Mouse (Mus musculus) embryonic facial prominence, embryonic 10.5 days (tissue): Measurements from ENCODE around the gene Ino80e. TPM values are rescaled to one million over a fixed set of nuclear protein-coding genes. Genes with fewer than 3 reads are reported as not detected.
A peak's percentile ranks its signal among the peaks of the same experiment; 100 is the strongest.

Experiments used
- DNase-seq: peaks from one replicate; pipeline ENCODE4 v3.0.0-alpha.2; 2017; ENCODE audit warnings: low spot score
- H3K27ac ChIP-seq: fragments of 300-500 bp; sonication (generic); replicated peaks from 2 replicates; pipeline ENCODE4 v1.5.1; 2016; ENCODE audit warnings: mild to moderate bottlenecking
- H3K27me3 ChIP-seq: fragments of 300-500 bp; sonication (generic); replicated peaks from 2 replicates; pipeline ENCODE4 v1.6.1; 2016; ENCODE audit warnings: low read depth, mild to moderate bottlenecking; ENCODE audit not compliant: poor library complexity, severe bottlenecking
- H3K36me3 ChIP-seq: fragments of 300-500 bp; sonication (generic); replicated peaks from 2 replicates; pipeline ENCODE4 v1.6.1; 2016; ENCODE audit warnings: mild to moderate bottlenecking, moderate library complexity
- H3K4me1 ChIP-seq: fragments of 300-500 bp; sonication (generic); 2 replicates; pipeline ENCODE4 v1.6.1; 2016
- H3K4me3 ChIP-seq: fragments of 300-500 bp; sonication (generic); 2 replicates; pipeline ENCODE4 v1.5.1; 2016; ENCODE audit warnings: mild to moderate bottlenecking, moderate library complexity
- H3K9me3 ChIP-seq: fragments of 300-500 bp; sonication (generic); 2 replicates; pipeline ENCODE4 v1.6.1; 2016; ENCODE audit warnings: mild to moderate bottlenecking
- WGBS: fragments of 180-500 bp; shearing (Covaris S2); methylation state at CpG from one replicate; pipeline ENCODE4 v1.1.7; 2016; 5-methylcytosine and 5-hydroxymethylcytosine counted together
- polyA plus RNA-seq: library from polyadenylated mRNA; unstranded; fragments of >200 nt; fragmentation: Nextera tagmentation; extraction: Ambion mirVana; gene quantifications from 2 replicates; pipeline ENCODE4 v1.2.1, GENCODE M21; 2016

Ino80e gene
- polyA plus RNA-seq, 1 experiment from 2014 or later: 114 TPM

DNA sequence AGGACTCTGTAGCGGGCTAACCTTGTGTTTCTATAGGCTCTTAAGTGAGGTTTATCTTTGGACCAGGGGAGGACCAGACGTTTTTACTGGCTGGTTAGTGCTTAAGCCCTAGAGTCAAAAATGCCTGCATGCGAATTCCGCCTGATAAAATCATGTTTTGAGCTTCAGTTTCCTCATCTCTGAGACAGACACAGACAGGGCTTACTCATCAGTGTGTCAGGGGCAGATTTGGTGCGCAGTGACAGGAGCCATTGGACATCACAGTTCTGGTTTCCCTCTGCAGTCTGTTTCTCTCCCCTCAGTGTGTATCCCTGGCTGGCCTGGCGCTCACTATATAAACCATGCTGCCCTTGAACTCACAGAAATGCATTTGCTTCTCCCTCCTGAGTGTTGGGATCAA, 59.0 kb downstream of the Ino80e start:
- H3K4me3 ChIP-seq: no peak overlapping the region
- DNase-seq: no peak
- no peak overlapping the region for H3K27ac ChIP-seq
- H3K4me1 ChIP-seq: peaks cover 31% of the 10 kb centered on the region
- H3K27me3 ChIP-seq: no peaks in the 10 kb centered on the region
- H3K36me3 ChIP-seq: peaks cover 68% of the 10 kb centered on the region
- 89% methylated on average over 6 of the region's 6 CpGs for WGBS
- H3K9me3 ChIP-seq: no peaks in the 10 kb centered on the region

DNA sequence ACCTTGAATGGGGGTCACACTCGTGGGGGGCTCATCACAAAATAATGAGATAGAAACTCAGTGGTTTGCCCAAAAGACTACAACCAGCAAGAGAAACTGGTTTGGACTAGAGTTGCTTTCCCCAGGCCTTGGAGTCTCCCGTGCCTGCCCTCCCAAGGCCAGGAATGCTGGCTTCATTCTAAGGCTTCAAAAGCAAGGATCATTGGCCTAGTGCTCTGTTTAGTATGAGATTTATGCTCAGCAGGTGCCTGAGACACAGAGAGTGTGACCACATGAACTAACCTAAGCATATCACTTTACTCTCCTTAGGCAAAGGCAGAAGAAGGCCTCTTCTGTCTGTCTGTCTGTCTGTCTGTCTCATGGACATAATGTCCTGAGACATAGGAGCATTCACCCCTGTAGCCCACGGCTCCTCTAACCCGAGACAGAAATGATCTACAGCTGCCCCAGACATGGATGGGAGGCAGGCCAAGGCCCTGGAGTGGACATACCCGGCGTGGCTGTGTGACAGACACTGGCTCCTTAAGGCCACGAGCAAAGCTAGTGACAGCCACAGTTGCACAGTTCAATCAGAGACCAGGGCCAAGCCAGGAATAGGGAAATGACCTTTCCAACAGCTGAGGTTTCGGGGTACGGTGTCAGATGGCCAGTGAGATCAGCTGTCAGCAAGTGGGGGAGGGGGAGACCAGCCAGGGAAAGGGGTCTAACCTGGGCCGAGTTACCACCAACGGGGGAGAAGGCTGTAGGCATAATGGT, 59.9 kb downstream of the Ino80e start:
- Histone ChIP-seq H3K27me3 (no peaks in the 10 kb centered on the region), H3K4me3 (no peak overlapping the region), H3K9me3 (no peaks in the 10 kb centered on the region), H3K36me3 (peaks cover 70% of the 10 kb centered on the region), H3K4me1 (peaks cover 31% of the 10 kb centered on the region), H3K27ac (no peak overlapping the region; the same call in 1 of the 2 replicates)
- no peak for DNase-seq
- 90% methylated on average over 11 of the region's 11 CpGs for WGBS

DNA sequence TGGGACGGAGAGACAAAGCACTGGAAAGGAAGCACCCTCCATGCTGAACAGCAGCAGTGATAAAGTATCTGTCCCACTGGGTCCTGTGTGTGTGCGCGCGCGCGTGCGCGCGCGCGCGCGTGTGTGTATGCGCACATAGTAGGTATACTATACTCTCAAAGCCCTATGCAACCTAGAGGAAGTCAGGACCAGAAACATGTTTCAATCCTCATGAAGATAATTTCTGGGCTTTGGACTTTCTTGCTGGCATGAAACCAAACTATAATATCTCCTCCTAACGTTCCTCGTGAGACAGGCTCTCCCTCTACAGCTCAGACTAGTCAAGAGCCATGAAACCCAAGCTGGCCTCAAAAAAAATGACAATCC, 61.1 kb downstream of the Ino80e start:
- H3K36me3 ChIP-seq: peaks cover 70% of the 10 kb centered on the region
- no peak for DNase-seq
- peaks cover 39% of the 10 kb centered on the region for H3K4me1 ChIP-seq
- peak overlapping the region; percentile 97 for H3K27ac ChIP-seq
- no peaks in the 10 kb centered on the region for H3K27me3 ChIP-seq
- 97% methylated on average over 16 of the region's 16 CpGs for WGBS
- H3K9me3 ChIP-seq: no peaks in the 10 kb centered on the region
- H3K4me3 ChIP-seq: peak overlapping the region; percentile 93; the same call in 1 of the 2 replicates

Other genes with a start within 250 kb of the Ino80e start
- gene Nupr1, start 231.5 kb downstream of the Ino80e start, polyA plus RNA-seq: 0.92 and 1.2 TPM in 2 replicates
- 64.6 and 65.6 TPM in 2 replicates for gene Sgf29, start 213.1 kb downstream of the Ino80e start, polyA plus RNA-seq
- gene Sult1a1, start 185.9 kb downstream of the Ino80e start, polyA plus RNA-seq: 0.32 and 0.40 TPM in 2 replicates
- 186 and 206 TPM in 2 replicates for gene Bola2, start 167.0 kb downstream of the Ino80e start, polyA plus RNA-seq
- 14.4 and 15.1 TPM in 2 replicates for gene Slx1b, start 166.6 kb downstream of the Ino80e start, polyA plus RNA-seq
- 35.7 and 38.5 TPM in 2 replicates for gene Coro1a, start 154.6 kb downstream of the Ino80e start, polyA plus RNA-seq
- gene Mapk3, start 102.8 kb downstream of the Ino80e start, polyA plus RNA-seq: 51.9 and 57.2 TPM in 2 replicates
- 0.96 and 1.8 TPM in 2 replicates for gene Gdpd3, start 96.0 kb downstream of the Ino80e start, polyA plus RNA-seq
- gene Ypel3, start 85.4 kb downstream of the Ino80e start, polyA plus RNA-seq: 51.1 and 64.4 TPM in 2 replicates
- gene Tbx6, start 80.9 kb downstream of the Ino80e start, polyA plus RNA-seq: 0.36 and 0.60 TPM in 2 replicates
- gene Ppp4c, start 69.9 kb downstream of the Ino80e start, polyA plus RNA-seq: 390 and 408 TPM in 2 replicates
- 0.80 and 1.2 TPM in 2 replicates for gene Fam57b, start 64.7 kb downstream of the Ino80e start, polyA plus RNA-seq
- not detected in 2 replicates for gene 4930451I11Rik, start 30.7 kb downstream of the Ino80e start, polyA plus RNA-seq
- 3.1 and 5.5 TPM in 2 replicates for gene Doc2a, start 15.0 kb downstream of the Ino80e start, polyA plus RNA-seq
- 49.3 and 57.0 TPM in 2 replicates for gene Hirip3, start 405 bp downstream of the Ino80e start, polyA plus RNA-seq
- 55.3 and 56.9 TPM in 2 replicates for gene Taok2, start 22.3 kb upstream of the Ino80e start, polyA plus RNA-seq
- gene Tmem219, start 60.5 kb upstream of the Ino80e start, polyA plus RNA-seq: 16.7 and 21.3 TPM in 2 replicates
- 20.2 and 21.3 TPM in 2 replicates for gene Kctd13, start 66.5 kb upstream of the Ino80e start, polyA plus RNA-seq
- gene Asphd1, start 87.2 kb upstream of the Ino80e start, polyA plus RNA-seq: 0.14 and 0.15 TPM in 2 replicates
- gene Sez6l2, start 88.2 kb upstream of the Ino80e start, polyA plus RNA-seq: 0.77 and 1.2 TPM in 2 replicates
- 79.9 and 85.2 TPM in 2 replicates for gene Cdipt, start 113.5 kb upstream of the Ino80e start, polyA plus RNA-seq
- gene Cdiptos, start 113.7 kb upstream of the Ino80e start, polyA plus RNA-seq: 0.50 and 0.77 TPM in 2 replicates
- gene Mvp, start 152.2 kb upstream of the Ino80e start, polyA plus RNA-seq: 4.1 TPM in 2 replicates
- gene Pagr1b, start 154.1 kb upstream of the Ino80e start, polyA plus RNA-seq: 0.78 TPM in 1 of 2 replicates, not detected in the other
- 41.1 and 107 TPM in 2 replicates for gene Pagr1a, start 155.0 kb upstream of the Ino80e start, polyA plus RNA-seq
- gene Gm42742, start 158.7 kb upstream of the Ino80e start, polyA plus RNA-seq: 37.7 and 92.9 TPM in 2 replicates
- gene Prrt2, start 158.8 kb upstream of the Ino80e start, polyA plus RNA-seq: 2.7 and 3.4 TPM in 2 replicates
- gene Maz, start 164.7 kb upstream of the Ino80e start, polyA plus RNA-seq: 63.6 and 68.8 TPM in 2 replicates
- 200 and 207 TPM in 2 replicates for gene Kif22, start 180.1 kb upstream of the Ino80e start, polyA plus RNA-seq
- gene Zg16, start 225.0 kb upstream of the Ino80e start, polyA plus RNA-seq: not detected in 2 replicates
- 0.54 and 1.4 TPM in 2 replicates for gene AI467606, start 229.0 kb upstream of the Ino80e start, polyA plus RNA-seq